Mouse (Mus musculus) c-Kit-positive CD71-negative TER-119-negative erythroid progenitor cells, embryonic 14.5 days (primary cell): Measurements from ENCODE around the gene Stn1.

Source experiments
- DNase-seq: peaks from one replicate; pipeline ENCODE4 v3.0.0-alpha.2; 2013; ENCODE audit warnings: low read depth

The Stn1 gene

DNA sequence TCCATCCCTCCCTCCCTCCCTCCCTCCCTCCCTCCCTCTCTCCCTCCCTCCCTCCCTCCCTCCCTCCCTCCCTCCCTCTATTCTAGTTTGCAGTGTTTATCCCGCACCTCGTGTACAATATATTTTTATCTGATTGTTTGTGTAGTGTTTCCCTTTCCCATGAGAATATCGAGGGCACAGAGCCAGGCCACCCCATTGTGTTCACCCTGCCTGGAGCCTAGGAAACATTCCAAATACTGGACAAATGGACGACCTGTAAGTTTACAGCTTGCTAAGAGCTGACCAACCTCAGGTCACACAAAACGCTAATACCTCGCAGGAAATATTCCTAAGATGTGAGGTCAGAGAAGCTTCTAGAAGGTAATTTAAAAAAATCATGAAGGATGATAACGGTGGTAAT is 85.1 kb downstream of the Stn1 start:
- no peak for DNase-seq

GRCm38 (mm10) chr19:47451476-47452113 is 85.7 kb downstream of the Stn1 start:
- no peak for DNase-seq
